Mouse (Mus musculus): ENCODE data around the gene F830045P16Rik.

Gene F830045P16Rik

DNA sequence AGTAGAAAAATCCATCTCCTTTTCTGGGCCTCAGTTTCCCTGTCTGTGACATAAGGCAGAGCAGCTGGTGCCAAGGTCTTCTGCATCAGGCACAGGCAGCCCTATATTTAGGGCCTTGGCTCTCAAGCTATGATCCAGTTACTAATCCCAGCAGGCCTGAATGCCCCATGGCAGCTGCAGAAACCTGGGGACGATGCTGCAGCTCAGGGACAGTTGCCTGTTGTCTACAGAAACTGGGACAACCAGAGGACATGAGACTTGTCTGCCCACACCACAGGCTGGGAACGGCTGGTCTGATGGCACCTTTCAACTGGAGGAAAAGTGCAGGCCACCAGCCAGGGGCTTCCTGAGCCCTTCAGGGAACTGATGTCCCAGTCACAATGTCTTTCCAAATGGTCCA is at the start of gene F830045P16Rik:
F830045P16Rik (minus strand) TSS at position 226 of the 400 bp plus-strand sequence.
- no peak for DNase-seq (ENCODE audit: low spot score in 2 of 2)

DNA sequence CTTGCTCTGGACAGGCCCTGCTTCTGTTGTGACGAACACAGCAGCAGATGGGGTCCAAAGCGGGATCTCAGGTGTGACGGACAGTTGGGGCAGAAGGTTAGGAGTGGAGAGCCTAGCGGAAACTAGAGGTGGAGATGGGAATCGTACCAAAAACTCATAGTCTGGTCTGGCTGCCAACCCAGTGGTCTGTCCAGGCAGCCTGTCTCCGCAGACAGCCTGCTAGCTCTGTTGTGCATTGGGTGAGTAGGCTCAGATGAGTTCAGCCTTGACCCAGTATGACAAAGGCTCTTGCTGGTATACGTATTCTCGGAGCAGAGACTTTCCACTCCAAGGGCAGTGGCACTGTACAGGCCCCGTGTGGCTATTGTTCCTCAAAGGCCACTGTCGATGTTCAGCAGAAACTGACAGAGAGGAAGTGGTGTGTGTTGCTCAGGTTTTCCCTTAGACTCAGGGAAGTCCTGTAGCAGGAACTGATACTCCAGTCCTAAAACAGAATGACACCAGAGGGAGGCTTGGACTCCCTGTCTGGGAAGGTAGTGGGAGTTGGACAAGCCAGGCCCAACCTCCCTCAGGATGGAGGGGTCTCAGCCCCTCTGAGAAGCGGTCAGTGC is 49.6 kb upstream of the F830045P16Rik start:
- peak; percentile 61 to 67 for DNase-seq (ENCODE audit: low spot score in 2 of 2)

DNA sequence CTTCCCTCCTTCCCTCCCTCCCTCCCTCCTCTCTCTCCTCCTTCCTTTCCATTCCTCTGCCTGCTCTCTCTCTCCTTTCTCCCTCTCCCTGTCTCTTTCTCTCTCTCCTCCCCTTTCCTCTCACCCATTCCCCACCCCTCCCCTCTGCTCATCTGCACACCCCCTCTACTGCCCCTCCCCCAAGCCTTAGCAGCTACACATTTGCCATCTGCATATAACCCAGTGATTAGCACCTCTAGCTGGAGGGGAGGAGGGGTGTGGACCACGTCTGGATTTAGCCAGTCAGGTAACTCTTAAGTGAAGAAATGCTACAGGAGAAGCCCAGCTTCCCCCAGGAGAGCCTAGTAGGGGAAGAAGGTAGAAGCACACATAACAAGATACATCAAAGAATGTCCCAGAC is 48.5 kb upstream of the F830045P16Rik start:
- DNase-seq (ENCODE audit: low spot score in 2 of 2), result no peak

DNA sequence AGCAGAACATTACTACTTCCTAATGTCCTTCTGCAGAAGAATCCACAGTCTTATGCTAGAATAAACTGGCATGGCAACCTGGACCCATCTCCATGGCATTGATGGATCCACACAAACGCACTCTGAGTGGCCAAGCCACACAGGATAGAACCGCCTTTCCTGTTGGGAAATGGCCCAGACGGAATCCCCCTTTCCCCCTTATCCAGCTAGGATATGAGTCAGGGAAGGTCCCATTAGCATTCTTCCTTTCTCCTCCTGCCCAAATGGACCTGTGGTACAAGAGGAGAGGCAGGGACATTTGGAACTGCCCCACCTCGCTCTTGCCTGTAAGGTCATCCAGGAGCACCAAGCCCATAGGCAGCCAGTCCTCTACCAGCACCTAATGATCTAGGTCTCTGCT is 45.9 kb upstream of the F830045P16Rik start:
- DNase-seq (ENCODE audit: low spot score in 2 of 2), result no peak

DNA sequence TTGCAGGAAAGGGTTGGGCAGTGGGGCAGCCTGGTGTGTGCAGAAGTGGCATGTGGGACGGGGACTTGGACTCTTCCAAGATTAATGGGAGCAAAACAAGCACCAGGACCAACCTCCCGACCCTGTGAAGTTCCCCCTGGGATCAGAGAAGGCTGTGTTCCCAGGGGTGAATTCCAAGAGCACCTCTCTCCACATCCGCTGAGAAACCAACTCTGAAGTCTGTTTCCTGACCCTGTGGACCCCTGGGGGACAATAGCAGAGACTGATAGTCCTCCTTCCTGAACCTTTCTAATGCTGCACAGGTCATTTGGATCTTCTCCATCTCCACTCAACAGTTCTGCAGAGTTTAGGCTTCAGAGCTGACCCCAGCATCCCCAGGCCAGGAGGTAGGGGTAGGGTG is 45.4 kb upstream of the F830045P16Rik start:
- no peak for DNase-seq (ENCODE audit: low spot score in 2 of 2)

DNA sequence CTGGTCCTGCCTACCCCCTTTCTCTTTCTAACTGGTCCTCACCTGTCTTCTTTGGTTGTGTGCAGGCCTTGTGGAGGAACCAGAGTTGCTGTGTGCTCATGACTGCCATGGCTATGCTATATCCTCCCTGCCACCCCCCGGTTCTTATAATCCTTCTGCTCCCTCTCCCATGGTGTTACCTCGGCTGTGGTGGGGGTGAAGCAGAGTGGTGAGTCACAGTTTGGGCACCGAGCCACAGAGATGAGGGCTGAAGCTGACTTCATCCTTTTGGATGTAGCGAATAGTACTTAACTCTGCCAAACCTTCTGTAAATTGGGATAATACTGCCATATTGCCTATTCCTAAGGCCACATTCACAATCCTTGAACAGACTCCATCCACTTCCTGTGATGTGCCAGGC is 44.3 kb upstream of the F830045P16Rik start:
- DNase-seq (ENCODE audit: low spot score in 2 of 2), result no peak

DNA sequence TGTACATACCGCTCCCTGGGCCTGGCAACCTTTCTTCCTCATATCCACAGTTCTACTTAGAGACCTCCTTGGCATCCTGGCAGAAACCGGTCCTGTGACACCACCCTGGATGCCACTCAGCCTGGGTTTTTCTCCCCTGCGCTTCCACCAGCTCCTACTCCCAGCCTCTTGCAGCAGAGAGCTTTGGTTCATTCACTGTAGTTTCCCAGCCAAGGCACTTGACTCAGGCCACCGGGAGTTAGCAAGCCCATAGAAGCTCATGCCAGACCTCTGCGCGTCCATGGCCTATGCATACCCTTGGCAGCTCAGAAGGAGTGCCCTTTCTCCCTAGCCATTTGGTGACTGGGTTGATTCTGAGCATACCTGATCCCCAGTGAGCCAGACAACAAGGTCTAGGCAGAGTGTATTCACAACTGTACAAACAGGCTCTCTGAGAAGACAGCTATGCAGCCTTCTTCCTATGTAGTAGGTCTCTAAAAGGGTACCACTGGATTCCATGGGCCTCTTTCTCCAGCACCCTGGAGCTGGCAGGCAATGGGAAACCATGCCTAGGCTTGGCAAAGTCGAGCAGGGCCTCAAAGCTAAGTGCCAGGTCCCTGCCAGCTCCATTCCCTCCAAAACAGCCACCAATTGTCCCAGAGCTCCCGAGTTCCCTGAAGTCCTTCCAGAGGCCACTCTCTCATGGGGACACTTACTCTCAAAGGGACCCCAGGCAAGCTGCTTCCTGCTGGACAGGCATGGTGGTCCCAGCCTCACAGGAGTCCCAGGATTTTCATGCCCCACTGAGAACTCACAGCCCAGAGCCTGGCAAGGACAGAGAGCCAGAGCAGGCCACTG is 40.4 kb upstream of the F830045P16Rik start:
- no peak for DNase-seq (ENCODE audit: low spot score in 2 of 2)

DNA sequence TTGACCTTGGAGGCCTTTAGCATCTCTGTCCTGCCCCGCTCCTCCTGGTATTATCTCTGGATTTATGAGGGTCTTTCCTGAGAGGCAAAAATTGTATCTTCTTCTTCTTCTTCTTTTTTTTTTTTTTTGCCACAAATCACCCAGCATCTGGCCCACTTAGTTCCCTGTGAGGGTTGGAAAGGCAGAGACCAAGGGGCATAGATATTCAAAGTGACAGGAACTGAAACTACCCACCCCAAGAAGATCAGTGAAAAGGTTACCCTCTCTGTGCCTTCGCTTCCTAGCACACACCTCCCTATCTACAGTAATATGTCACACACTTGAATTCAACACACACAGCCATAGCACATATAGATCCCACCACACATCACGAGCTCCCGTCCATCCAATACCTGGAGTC is 38.7 kb upstream of the F830045P16Rik start:
- DNase-seq (ENCODE audit: low spot score in 2 of 2), result peak; percentile 58 to 64

DNA sequence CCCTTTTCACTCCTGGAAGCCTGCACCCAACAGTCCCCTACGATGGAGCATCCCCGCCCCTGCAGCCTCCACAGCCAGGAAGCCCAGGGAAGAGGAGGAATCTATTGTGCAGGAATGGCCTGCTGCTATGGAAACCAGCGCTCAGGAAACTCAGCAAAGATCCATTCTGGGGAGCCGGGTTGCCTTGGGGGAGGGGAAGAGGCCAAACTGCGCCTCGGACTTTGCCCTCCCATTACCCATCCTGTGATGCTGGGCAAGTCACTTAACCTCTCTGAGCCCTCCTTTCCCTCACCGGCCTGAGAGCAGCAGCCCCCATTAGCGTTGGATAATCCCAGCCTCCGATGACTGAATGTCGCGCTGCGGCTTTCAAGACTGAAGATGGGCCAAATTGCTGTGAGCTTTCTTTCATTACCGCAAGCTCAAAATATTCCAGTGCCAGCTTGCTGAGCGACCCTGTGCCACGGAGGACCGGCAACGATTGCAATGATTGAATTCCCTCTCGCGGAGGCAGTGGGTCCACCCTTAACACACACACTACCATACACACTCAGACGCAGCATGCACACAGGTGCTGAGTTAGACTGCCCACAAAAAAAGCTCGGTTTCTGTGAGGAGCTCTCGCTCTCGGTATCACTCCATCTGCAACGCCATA is 38.1 kb upstream of the F830045P16Rik start:
- no peak for DNase-seq (ENCODE audit: low spot score in 2 of 2)

DNA sequence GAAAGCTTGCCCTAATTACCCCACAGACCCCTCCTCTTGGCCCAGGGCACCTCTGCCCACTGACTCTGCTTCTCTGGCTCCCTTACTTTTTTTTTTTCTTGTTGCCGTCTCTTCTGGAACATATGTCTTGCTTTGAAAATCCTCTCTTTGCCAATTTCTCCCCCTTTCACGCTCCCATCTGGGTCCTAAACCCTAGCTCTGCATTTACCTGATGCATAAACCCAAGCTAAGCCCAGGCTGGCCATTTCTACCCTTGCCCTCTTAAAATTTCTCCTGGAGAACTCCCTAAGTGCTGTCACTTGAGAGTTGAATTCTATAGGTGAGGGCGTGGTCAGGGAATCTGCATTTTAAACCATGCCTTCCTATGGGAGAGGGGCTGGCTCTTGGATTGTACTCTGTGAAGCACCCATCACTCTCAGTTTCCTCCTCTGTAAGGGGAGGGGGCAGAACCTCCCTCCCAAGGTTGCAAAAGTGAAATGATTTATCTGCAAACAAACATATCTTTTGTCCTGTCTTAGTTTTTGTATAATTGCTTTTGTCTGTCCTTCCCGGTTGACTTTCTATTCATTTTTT is 37.4 kb upstream of the F830045P16Rik start:
- DNase-seq (ENCODE audit: low spot score in 2 of 2), result no peak

DNA sequence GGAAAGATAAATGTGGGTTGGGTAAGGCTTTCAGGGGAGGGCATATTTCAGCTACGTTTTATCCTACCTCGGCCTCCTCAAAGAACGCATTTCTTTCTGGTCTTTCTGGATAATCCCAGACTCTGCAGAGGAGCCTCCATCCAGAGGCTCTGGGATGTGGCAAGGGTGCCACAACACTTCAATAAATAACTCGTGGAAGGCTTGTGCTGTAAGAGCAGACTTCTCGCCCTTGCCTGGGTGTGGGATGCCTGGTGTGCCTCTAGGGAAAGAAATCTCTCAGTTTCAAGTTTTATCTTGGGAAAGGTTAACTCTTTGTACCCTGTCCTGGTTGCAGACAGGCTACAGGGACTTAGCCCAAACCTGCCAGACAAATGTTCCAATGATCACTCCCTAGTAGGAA is 33.2 kb upstream of the F830045P16Rik start:
- DNase-seq (ENCODE audit: low spot score in 2 of 2), result no peak

DNA sequence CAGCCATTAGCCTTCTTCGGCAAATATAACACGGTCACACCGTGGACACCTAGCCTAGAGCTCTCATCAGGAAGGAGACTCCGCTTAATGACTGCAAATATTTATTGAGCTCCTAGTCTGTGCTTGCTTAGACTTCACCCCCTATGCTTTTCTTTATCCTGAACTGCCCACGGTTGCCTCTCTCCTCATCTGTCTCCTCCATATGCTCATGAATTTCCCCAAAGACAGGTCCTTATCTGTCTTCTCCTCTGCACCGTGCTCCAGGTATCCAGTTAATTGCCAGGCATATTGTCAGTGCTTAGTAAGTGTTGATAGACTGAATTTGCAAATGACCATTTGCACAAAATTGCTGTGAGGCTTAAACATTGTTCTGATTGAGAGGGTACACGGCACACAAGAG is 32.7 kb upstream of the F830045P16Rik start:
- DNase-seq (ENCODE audit: low spot score in 2 of 2), result no peak

DNA sequence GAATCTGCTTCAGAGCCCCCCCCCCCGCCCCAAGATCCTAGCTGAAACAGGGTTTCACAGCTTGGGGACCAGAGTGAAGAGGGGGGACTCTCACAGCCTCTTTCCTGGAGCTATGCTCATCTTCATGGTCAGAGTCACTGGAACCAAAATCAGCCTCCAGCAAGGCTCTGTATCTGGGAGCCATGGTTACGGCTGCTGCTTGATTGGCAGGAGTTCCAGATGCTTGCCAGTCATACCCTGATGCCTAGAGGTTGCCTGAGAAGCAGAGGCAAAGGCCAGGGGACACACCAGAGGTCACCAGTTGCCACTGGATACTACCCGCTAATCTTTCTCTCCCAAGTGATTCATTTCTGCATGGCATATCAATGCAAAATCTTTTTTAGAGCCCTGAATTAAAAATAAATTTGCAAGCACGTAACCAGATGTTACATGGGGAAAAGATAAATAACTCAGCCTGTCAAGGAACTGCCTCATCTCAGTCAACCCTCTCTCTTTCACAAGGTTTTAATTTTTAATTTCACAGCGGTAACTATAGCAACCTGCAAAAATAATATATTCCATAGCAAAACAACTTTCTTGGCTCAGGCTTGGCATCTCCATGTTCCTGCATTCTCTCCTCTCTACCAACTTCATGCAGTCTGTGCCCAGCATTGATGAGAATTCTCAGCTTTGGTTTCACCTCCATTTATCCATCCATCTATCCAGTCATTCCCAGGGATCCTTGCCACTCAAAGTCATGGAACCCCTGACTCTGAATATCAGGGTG is 27.7 kb upstream of the F830045P16Rik start:
- DNase-seq (ENCODE audit: low spot score in 2 of 2), result no peak

DNA sequence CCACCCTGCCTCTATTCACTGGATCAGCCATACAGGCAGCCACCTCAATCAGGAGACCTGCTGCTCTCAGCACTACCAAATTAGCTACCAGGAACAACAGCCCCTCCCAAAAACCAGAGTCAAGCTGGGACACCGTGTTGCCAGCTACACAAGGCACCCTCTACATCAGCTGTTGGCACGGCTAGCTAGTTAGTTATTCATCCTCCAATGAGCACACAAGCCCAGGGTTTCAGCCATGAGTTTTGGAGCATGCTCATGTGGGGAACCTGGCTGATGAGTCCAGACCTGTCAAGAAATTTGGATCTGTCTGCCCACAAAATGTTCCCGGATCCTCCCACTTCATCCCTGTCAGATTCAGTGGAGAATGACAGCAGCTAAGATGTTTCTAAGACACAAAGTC is 25.4 kb upstream of the F830045P16Rik start:
- DNase-seq (ENCODE audit: low spot score in 2 of 2), result no peak

DNA sequence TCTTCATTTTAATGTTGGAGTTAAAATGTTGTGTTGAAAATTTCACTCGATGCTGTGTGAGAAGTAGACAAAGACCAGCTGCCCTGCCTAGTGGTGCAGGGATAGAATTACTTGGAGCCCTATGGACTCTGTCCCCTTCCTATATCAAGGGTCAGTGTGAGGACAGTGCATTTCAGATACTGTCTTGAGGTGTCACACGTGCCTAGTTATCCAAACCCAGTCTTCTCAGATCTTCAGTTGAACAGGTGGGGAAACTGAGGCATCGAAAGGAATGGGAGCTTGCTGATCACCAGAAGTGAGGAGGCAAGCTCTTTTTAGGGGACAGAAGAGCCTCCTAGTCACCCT is 22.4 kb upstream of the F830045P16Rik start:
- no peak for DNase-seq (ENCODE audit: low spot score in 2 of 2)

DNA sequence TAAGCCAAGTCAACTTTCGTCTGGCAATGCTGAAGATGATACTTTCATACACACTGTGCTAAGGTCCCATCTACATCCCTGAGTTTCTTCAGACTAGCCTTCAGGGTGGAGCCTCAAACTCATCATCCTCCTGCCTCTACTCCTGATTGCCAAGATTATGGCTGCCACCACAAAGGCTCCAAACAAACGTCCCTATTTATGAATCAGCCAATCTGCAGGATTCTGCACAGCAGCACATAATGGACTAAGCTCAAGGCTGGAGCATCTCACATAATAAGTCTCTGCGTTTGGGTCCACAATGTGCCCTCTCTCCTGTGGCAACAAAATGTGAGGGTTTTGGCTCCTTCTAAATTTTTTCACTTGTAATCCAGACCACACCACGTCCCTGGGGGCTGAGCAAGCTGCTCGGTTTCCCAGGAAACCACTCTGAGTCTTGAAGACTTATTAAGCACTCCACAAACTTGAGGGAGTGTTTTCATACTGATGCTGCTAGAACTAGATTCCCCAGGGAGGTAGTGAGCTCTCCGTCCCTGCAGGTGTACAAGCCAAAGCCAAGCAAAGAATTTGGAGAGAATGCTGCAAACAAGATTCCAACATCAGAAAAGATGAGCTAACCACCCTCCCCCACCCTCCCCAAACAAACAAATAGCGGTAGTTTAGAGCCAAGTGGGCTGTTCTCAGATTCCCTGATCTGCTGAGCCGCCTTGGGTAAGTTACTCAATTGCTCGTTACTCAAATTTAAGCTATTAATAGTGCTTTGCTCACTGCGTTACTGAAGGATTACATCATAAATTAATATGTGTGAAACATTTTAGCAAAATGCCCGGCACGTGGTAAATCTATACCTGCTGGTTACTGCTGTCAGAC is 21.8 kb upstream of the F830045P16Rik start:
- no peak for DNase-seq (ENCODE audit: low spot score in 2 of 2)

DNA sequence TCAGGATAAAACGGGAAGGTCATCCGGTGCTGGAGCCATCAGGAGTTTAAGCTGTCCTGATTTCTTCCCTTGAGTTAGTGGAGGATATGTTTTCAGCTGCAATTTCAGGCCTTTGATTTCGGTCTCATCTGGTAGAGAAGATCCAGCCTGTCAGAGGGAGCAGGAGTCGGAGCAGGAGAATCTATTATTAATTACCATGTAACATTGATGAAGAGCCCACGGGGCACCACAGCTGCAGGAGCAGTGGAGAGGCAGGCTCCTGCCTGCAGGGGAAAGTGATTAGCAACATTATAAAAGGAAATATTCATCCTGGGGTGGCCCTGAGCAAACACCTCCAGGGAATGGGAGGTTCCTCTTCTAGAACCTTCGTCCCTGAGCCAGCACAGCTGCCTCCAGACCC is 19.7 kb upstream of the F830045P16Rik start:
- DNase-seq (ENCODE audit: low spot score in 2 of 2), result no peak

DNA sequence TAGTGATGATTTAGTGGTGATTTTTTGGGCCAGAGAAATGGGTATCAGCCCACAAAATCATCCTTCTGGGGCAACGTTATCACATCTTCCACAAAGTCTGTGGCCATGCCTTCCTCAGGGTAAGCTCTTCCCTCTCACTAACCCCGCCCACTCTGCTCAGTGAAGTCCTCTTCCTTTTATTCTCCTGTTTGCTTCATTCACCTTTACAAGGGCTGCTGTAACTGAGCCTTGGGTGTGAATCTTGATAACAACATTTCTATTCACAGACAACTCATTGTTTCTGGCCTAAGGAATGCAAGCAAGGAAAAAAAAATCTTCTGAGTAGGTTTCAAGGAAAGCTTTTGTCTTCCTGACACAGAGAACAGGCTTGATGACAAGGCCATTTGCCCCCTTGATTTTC is 14.4 kb upstream of the F830045P16Rik start:
- DNase-seq (ENCODE audit: low spot score in 2 of 2), result no peak

DNA sequence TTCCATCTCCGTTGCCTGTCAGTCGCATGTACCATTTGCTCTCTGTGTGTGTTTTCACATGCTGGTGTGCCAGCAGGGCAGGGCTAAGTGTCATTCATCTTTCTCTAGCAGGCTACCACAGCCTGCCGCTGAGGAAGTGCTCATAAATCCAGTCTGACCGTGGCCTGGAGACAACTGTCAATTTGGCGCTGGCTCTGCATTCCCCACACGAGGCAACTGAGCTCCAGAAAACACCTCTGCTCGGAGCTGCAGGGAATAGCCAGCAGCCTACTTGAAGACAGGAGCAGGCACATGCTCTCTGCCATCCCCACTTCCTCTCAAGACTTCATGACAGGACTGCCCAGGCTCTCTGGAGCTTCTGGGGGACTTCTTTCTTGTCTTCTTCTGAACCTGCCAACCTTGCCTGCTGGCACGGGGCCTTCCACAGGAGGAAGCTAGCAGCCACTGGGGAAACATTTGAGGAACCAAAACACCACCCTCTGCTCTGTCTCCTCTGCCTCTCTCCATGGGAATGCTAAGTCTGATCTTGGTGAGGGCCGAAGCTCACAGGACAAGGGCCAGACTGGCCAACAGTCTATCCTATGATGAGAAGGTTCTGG is 13.2 kb upstream of the F830045P16Rik start:
- DNase-seq (ENCODE audit: low spot score in 2 of 2), result peak; percentile 22 to 32

DNA sequence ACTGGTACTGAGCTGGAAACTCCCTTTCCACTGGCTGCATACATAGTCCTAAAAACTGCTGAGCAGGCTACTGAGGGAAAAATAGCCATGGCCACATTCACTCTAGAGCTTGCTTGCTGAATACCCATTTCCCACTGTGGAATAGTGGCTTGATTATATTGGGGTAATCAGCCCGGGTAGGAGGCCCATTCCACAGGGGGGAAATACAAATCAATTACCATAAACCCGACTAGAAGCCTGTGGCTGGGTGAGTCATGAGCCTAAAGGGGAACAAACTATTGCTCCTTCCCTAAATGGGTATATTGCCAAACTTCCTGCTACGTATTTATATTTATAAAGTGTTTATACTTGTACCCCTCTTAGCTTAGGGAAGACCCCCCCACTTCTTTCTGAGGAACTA is 10.4 kb upstream of the F830045P16Rik start:
- peak in 1 of 2 experiments; percentile 32 for DNase-seq (ENCODE audit: low spot score in 2 of 2)
